15 mouse cellular contexts compared by ENCODE assay signal in genomic region chr19:52721776-52722175, GRCm38 (mm10).
DNase-seq lines count a peak whose midpoint lies in the region; TF ChIP-seq lines count a peak whose summit lies in the region.
"Had no signal": no experiment of that assay in that cellular context is flagged by ENCODE, and none has a peak within 500 bp of the region (broad histone marks: within the 10 kb centered on the region; RNA-seq: fewer than 3 reads in every experiment).

No protein-coding gene starts in this region.

- no peaks in the 10 kb centered on the region for H3K36me3 ChIP-seq in E14TG2a.4 (ENCODE audit: insufficient read depth, low read length)
- H3K36me3 ChIP-seq: embryonic facial prominence, embryonic 12.5 days; neural tube, embryonic 15.5 days had no signal

- no peak overlapping the region for H3K4me3 ChIP-seq in gastrocnemius, adult 2 months
- H3K4me3 ChIP-seq in layer of hippocampus, adult 2 months, result no peak overlapping the region
- no peak overlapping the region for H3K4me3 ChIP-seq in E14TG2a.4 (replicated peaks; ENCODE audit: low read length)
- H3K4me3 ChIP-seq: embryonic facial prominence, embryonic 12.5 days; forebrain, embryonic 13.5 days; neural tube, embryonic 15.5 days had no signal

- H3K9me3 ChIP-seq in E14TG2a.4 (ENCODE audit: low read length), result no peaks in the 10 kb centered on the region
- H3K9me3 ChIP-seq: embryonic facial prominence, embryonic 12.5 days; forebrain, embryonic 13.5 days; neural tube, embryonic 15.5 days had no signal

- H3K27ac ChIP-seq in gastrocnemius, adult 2 months, result no peak overlapping the region
- no peak overlapping the region for H3K27ac ChIP-seq in layer of hippocampus, adult 2 months
- H3K27ac ChIP-seq: embryonic facial prominence, embryonic 12.5 days; forebrain, embryonic 13.5 days; liver, embryonic 14.5 days; neural tube, embryonic 15.5 days had no signal

- intact Hi-C loops in gastrocnemius, adult 2 months (cut with DNase I), result no loop called here

- no peaks in the 10 kb centered on the region for H3K4me1 ChIP-seq in E14TG2a.4 (replicated peaks; ENCODE audit: low read depth, low read length)
- H3K4me1 ChIP-seq: embryonic facial prominence, embryonic 12.5 days; forebrain, embryonic 13.5 days; neural tube, embryonic 15.5 days had no signal

- no peaks in the 10 kb centered on the region for H3K27me3 ChIP-seq in E14TG2a.4 (ENCODE audit: insufficient read depth, low read length)
- H3K27me3 ChIP-seq: embryonic facial prominence, embryonic 12.5 days; forebrain, embryonic 13.5 days; neural tube, embryonic 15.5 days had no signal

- no peak for DNase-seq in gastrocnemius, adult 2 months
- DNase-seq in gastrocnemius, adult 18-20 months (ENCODE audit: low spot score), result no peak
- DNase-seq in layer of hippocampus, adult 2 months (ENCODE audit: low spot score in 2 of 2), result peak in 1 of 2 experiments; percentile 14
- DNase-seq in layer of hippocampus, adult 8-10 months (ENCODE audit: low spot score in 2 of 2), result no peak
- peak; percentile 45 for DNase-seq in brain, adult 2 months (ENCODE audit: low read depth, low spot score)
- DNase-seq in adrenal gland, adult (ENCODE audit: inconsistent age in 2 of 2, low spot score in 1 of 2), result no peak
- no peak for DNase-seq in T-cell, adult 2 months (ENCODE audit: low spot score)
- DNase-seq: cerebellum, adult 9-10 months; right cerebral cortex, postnatal 25 days; thymus, postnatal 14 days had no signal

- peak; percentile 14; the same call in 1 of the 2 replicates for TF ChIP-seq CTCF in gastrocnemius, adult 2 months (IDR thresholded peaks at IDR 0.05)
- TF ChIP-seq CTCF in layer of hippocampus, adult 2 months (conservative IDR thresholded peaks at IDR 0.05), result peak; percentile 73
- peak; percentile 53 for TF ChIP-seq CTCF in E14TG2a.4 (conservative IDR thresholded peaks at IDR 0.05; ENCODE audit: low read length)

Comparison
In these comparisons a context has a peak if more than half of its experiments do, and no peak if none do; other contexts are left out.
1. CTCF ChIP-seq: peak in every context shown above with its lines; median percentile 73 in layer of hippocampus, adult 2 months; 53 in E14TG2a.4; 14 in gastrocnemius, adult 2 months.